In genomic region chr1:181865863-181866216, GRCm38 (mm10) we compare ENCODE assay signal across 20 mouse cellular contexts. TPM values are rescaled to one million over a fixed set of nuclear protein-coding genes. Genes with fewer than 3 reads are reported as not detected.
A peak's percentile ranks its signal among the peaks of the same experiment; 100 is the strongest.
DNase-seq lines count a peak whose midpoint lies in the region; ATAC-seq and TF ChIP-seq lines count a peak whose summit lies in the region.
"Had no signal": no experiment of that assay in that cellular context is flagged by ENCODE, and none has a peak within 500 bp of the region (broad histone marks: within the 10 kb centered on the region; RNA-seq: fewer than 3 reads in every experiment).

No protein-coding gene starts in this region.

- DNase-seq in liver = no peak
- DNase-seq in limb, embryonic 10.5 days (ENCODE audit: low spot score) = no peak
- DNase-seq in hindbrain, embryonic 10.5 days (ENCODE audit: low spot score) = no peak
- no peak for DNase-seq in hindbrain, postnatal 0 days (ENCODE audit: low spot score)
- DNase-seq: B cell, adult 2 months; cerebellum, adult 9-10 months; gastrocnemius, postnatal 10 days; right cerebral cortex, postnatal 14 days had no signal

- H3K4me3 ChIP-seq in liver, embryonic 16.5 days (ENCODE audit: low read depth, low read length) = no peak overlapping the region
- H3K4me3 ChIP-seq in bone marrow, adult 2 months (replicated peaks; ENCODE audit: control insufficient read depth, low read depth, low read length) = no peak overlapping the region
- H3K4me3 ChIP-seq in intestine, embryonic 16.5 days (ENCODE audit: low read length) = no peak overlapping the region
- no peak overlapping the region for H3K4me3 ChIP-seq in small intestine, adult 2 months (ENCODE audit: low read depth, low read length)
- no peak overlapping the region for H3K4me3 ChIP-seq in limb, embryonic 10.5 days
- H3K4me3 ChIP-seq in hindbrain, embryonic 10.5 days = no peak overlapping the region
- H3K4me3 ChIP-seq in hindbrain, postnatal 0 days (ENCODE audit: low read length) = no peak overlapping the region
- H3K4me3 ChIP-seq: embryonic facial prominence, embryonic 13.5 days; kidney, embryonic 15.5 days; limb, embryonic 13.5 days; lung, embryonic 15.5 days; midbrain, embryonic 12.5 days; neural tube, embryonic 15.5 days had no signal

- no peak overlapping the region for H3K9ac ChIP-seq in liver, embryonic 16.5 days (ENCODE audit: low read depth, low read length)
- H3K9ac ChIP-seq in intestine, embryonic 16.5 days (ENCODE audit: low read depth, low read length) = peak overlapping the region; percentile 37; the same call in 1 of the 2 replicates
- no peak overlapping the region for H3K9ac ChIP-seq in hindbrain, postnatal 0 days (replicated peaks; ENCODE audit: low read length)
- H3K9ac ChIP-seq: embryonic facial prominence, embryonic 13.5 days; kidney, embryonic 15.5 days; limb, embryonic 13.5 days; lung, embryonic 15.5 days; midbrain, embryonic 12.5 days; neural tube, embryonic 15.5 days had no signal

- 25% methylated on average over 5 of the region's 5 CpGs for WGBS in liver, embryonic 16.5 days (ENCODE audit: insufficient replicate concordance)
- 15% methylated on average over 5 of the region's 5 CpGs for WGBS in bone marrow, adult 2 months
- 54% methylated on average over 5 of the region's 5 CpGs for WGBS in intestine, embryonic 16.5 days
- WGBS in small intestine, adult 2 months = 23% methylated on average over 5 of the region's 5 CpGs
- WGBS in limb, embryonic 10.5 days = 85% methylated on average over 5 of the region's 5 CpGs
- 73% methylated on average over 5 of the region's 5 CpGs for WGBS in hindbrain, embryonic 10.5 days
- 84% methylated on average over 5 of the region's 5 CpGs for WGBS in hindbrain, postnatal 0 days

- ATAC-seq in liver, embryonic 16.5 days (ENCODE audit: low read depth) = peak; percentile 40
- ATAC-seq in intestine, embryonic 16.5 days = peak; percentile 13; the same call in 1 of the 2 replicates
- no peak for ATAC-seq in hindbrain, postnatal 0 days
- ATAC-seq: forebrain, embryonic 14.5 days had no signal

- peak overlapping the region; percentile 28; the same call in 1 of the 2 replicates for H3K27ac ChIP-seq in liver, embryonic 16.5 days (ENCODE audit: low read length)
- H3K27ac ChIP-seq in bone marrow, adult 2 months (ENCODE audit: control insufficient read depth, insufficient read depth, low read depth, low read length, poor library complexity) = peak overlapping the region; percentile 94
- H3K27ac ChIP-seq in intestine, embryonic 16.5 days (ENCODE audit: low read length) = peak overlapping the region; percentile 90
- H3K27ac ChIP-seq in small intestine, adult 2 months (ENCODE audit: insufficient read depth, low read depth, low read length) = peak overlapping the region; percentile 93
- H3K27ac ChIP-seq in limb, embryonic 10.5 days = no peak overlapping the region
- H3K27ac ChIP-seq in hindbrain, embryonic 10.5 days = no peak overlapping the region
- H3K27ac ChIP-seq in hindbrain, postnatal 0 days = no peak overlapping the region
- H3K27ac ChIP-seq: embryonic facial prominence, embryonic 13.5 days; kidney, embryonic 15.5 days; limb, embryonic 13.5 days; macrophage; midbrain, embryonic 12.5 days; neural tube, embryonic 15.5 days had no signal

- H3K27me3 ChIP-seq in liver, embryonic 16.5 days (ENCODE audit: control insufficient read depth, insufficient read depth, low read depth, low read length) = no peaks in the 10 kb centered on the region
- H3K27me3 ChIP-seq in intestine, embryonic 16.5 days (replicated peaks; ENCODE audit: control insufficient read depth, insufficient read depth, low read length) = no peaks in the 10 kb centered on the region
- H3K27me3 ChIP-seq in small intestine, adult 2 months (ENCODE audit: control insufficient read depth, insufficient read depth, low read length) = no peaks in the 10 kb centered on the region
- H3K27me3 ChIP-seq in limb, embryonic 10.5 days (ENCODE audit: low read depth, poor library complexity, severe bottlenecking) = no peaks in the 10 kb centered on the region
- H3K27me3 ChIP-seq in hindbrain, embryonic 10.5 days (ENCODE audit: insufficient read depth, poor library complexity, severe bottlenecking) = peaks cover 3% of the 10 kb centered on the region; the same call in 1 of the 2 replicates
- no peaks in the 10 kb centered on the region for H3K27me3 ChIP-seq in hindbrain, postnatal 0 days (ENCODE audit: insufficient read depth, low read length)
- H3K27me3 ChIP-seq: embryonic facial prominence, embryonic 13.5 days; kidney, embryonic 15.5 days; lung, embryonic 15.5 days; midbrain, embryonic 12.5 days; neural tube, embryonic 15.5 days had no signal

- H3K9me3 ChIP-seq in liver, embryonic 16.5 days (replicated peaks; ENCODE audit: control insufficient read depth, low read length) = no peaks in the 10 kb centered on the region
- no peaks in the 10 kb centered on the region for H3K9me3 ChIP-seq in intestine, embryonic 16.5 days (ENCODE audit: control insufficient read depth, low read length)
- H3K9me3 ChIP-seq in limb, embryonic 10.5 days (replicated peaks) = no peaks in the 10 kb centered on the region
- no peaks in the 10 kb centered on the region for H3K9me3 ChIP-seq in hindbrain, embryonic 10.5 days
- no peaks in the 10 kb centered on the region for H3K9me3 ChIP-seq in hindbrain, postnatal 0 days (ENCODE audit: low read length)
- H3K9me3 ChIP-seq: embryonic facial prominence, embryonic 13.5 days; kidney, embryonic 15.5 days; limb, embryonic 13.5 days; lung, embryonic 15.5 days; midbrain, embryonic 12.5 days; neural tube, embryonic 15.5 days had no signal

- no peak for TF ChIP-seq CTCF in bone marrow, adult 2 months (IDR thresholded peaks at IDR 0.05; ENCODE audit: control insufficient read depth, insufficient read depth, low read length)
- no peak for TF ChIP-seq CTCF in small intestine, adult 2 months (IDR thresholded peaks at IDR 0.05; ENCODE audit: extremely low read depth, insufficient read length, insufficient replicate concordance, low read depth, low read length)
- TF ChIP-seq CTCF in hindbrain, postnatal 0 days (IDR thresholded peaks at IDR 0.05; ENCODE audit: low read depth) = no peak

- peaks cover 14% of the 10 kb centered on the region for H3K4me1 ChIP-seq in liver, embryonic 16.5 days (ENCODE audit: control insufficient read depth, low read depth, low read length)
- peaks cover 13% of the 10 kb centered on the region for H3K4me1 ChIP-seq in bone marrow, adult 2 months (ENCODE audit: control insufficient read depth, insufficient read depth, low read length)
- peaks cover 24% of the 10 kb centered on the region for H3K4me1 ChIP-seq in intestine, embryonic 16.5 days (ENCODE audit: control insufficient read depth, insufficient read depth, low read length)
- H3K4me1 ChIP-seq in small intestine, adult 2 months (ENCODE audit: control insufficient read depth, insufficient read depth, insufficient read length, low read length) = peaks cover 32% of the 10 kb centered on the region; the same call in 1 of the 2 replicates
- H3K4me1 ChIP-seq in limb, embryonic 10.5 days = peaks cover 20% of the 10 kb centered on the region
- peaks cover 23% of the 10 kb centered on the region for H3K4me1 ChIP-seq in hindbrain, embryonic 10.5 days (replicated peaks)
- no peaks in the 10 kb centered on the region for H3K4me1 ChIP-seq in hindbrain, postnatal 0 days (ENCODE audit: insufficient read depth, low read length)
- H3K4me1 ChIP-seq: midbrain, embryonic 12.5 days; neural tube, embryonic 15.5 days had no signal

- no peak overlapping the region for H3K4me2 ChIP-seq in liver, embryonic 16.5 days (ENCODE audit: low read depth, low read length)
- no peak overlapping the region for H3K4me2 ChIP-seq in intestine, embryonic 16.5 days (ENCODE audit: low read depth, low read length)
- H3K4me2 ChIP-seq in hindbrain, postnatal 0 days (ENCODE audit: low read depth, low read length) = no peak overlapping the region
- H3K4me2 ChIP-seq: embryonic facial prominence, embryonic 13.5 days; kidney, embryonic 15.5 days; limb, embryonic 13.5 days; lung, embryonic 15.5 days; midbrain, embryonic 12.5 days; neural tube, embryonic 15.5 days had no signal

- TF ChIP-seq POLR2A in bone marrow, adult 2 months (IDR thresholded peaks at IDR 0.05; ENCODE audit: borderline replicate concordance, control insufficient read depth, low read depth, low read length) = no peak
- no peak for TF ChIP-seq POLR2A in small intestine, adult 2 months (IDR thresholded peaks at IDR 0.05; ENCODE audit: low read depth, low read length)

- no peaks in the 10 kb centered on the region for H3K36me3 ChIP-seq in liver, embryonic 16.5 days (ENCODE audit: control insufficient read depth, insufficient read depth)
- H3K36me3 ChIP-seq in intestine, embryonic 16.5 days (ENCODE audit: control insufficient read depth, insufficient read depth, low read length) = no peaks in the 10 kb centered on the region
- no peaks in the 10 kb centered on the region for H3K36me3 ChIP-seq in small intestine, adult 2 months (ENCODE audit: control insufficient read depth, insufficient read depth, low read length)
- H3K36me3 ChIP-seq in limb, embryonic 10.5 days = no peaks in the 10 kb centered on the region
- H3K36me3 ChIP-seq in hindbrain, embryonic 10.5 days = no peaks in the 10 kb centered on the region
- no peaks in the 10 kb centered on the region for H3K36me3 ChIP-seq in hindbrain, postnatal 0 days (ENCODE audit: insufficient read depth, low read length)
- H3K36me3 ChIP-seq: embryonic facial prominence, embryonic 13.5 days; kidney, embryonic 15.5 days; limb, embryonic 13.5 days; lung, embryonic 15.5 days; midbrain, embryonic 12.5 days; neural tube, embryonic 15.5 days had no signal

RNA-seq across cellular contexts. Expression of gene Lbr, which starts 23.0 kb away (rescaled TPM):
- 211 and 250 TPM in 2 replicates for polyA plus RNA-seq in liver, embryonic 16.5 days (2015; fragmentation: Nextera tagmentation; extraction: Ambion mirVana)
- 160 and 176 TPM in 2 replicates for polyA plus RNA-seq in bone marrow, adult 2 months (2011; ENCODE audit: insufficient read depth, insufficient read length, low replicate concordance, missing spikeins)
- 123 and 130 TPM in 2 replicates for polyA plus RNA-seq in intestine, embryonic 16.5 days (2015; fragmentation: Nextera tagmentation; extraction: Ambion mirVana)
- polyA plus RNA-seq in small intestine, adult 2 months (2012; rRNA removed) = 5.9 and 13.5 TPM in 2 replicates
- polyA plus RNA-seq in limb, embryonic 10.5 days (2016; fragmentation: Nextera tagmentation; extraction: Ambion mirVana) = 163 and 166 TPM in 2 replicates
- polyA plus RNA-seq in hindbrain, embryonic 10.5 days (2016; fragmentation: Nextera tagmentation; extraction: Ambion mirVana) = 135 and 189 TPM in 2 replicates
- 39.8 and 51.3 TPM in 2 replicates for total RNA-seq in hindbrain, postnatal 0 days (2014; rRNA removed)
- polyA plus RNA-seq in hindbrain, postnatal 0 days (2015; fragmentation: Nextera tagmentation; extraction: Ambion mirVana) = 29.1 and 30.7 TPM in 2 replicates

Comparison
In these comparisons a context has a peak if more than half of its experiments do, and no peak if none do; other contexts are left out.
1. H3K27ac ChIP-seq: peak in liver, embryonic 16.5 days (single experiment), bone marrow, adult 2 months (single experiment), intestine, embryonic 16.5 days (single experiment) and small intestine, adult 2 months (single experiment); none in limb, embryonic 10.5 days (single experiment), hindbrain, embryonic 10.5 days (single experiment) and hindbrain, postnatal 0 days (single experiment).